In genomic region chr8:107576702-107577101, GRCm38 (mm10) we compare ENCODE assay signal across 8 mouse cellular contexts. TPM values are rescaled to one million over a fixed set of nuclear protein-coding genes. Genes with fewer than 3 reads are reported as not detected.
DNase-seq lines count a peak whose midpoint lies in the region; ATAC-seq and TF ChIP-seq lines count a peak whose summit lies in the region.

No protein-coding gene starts in this region.

- peaks cover 2 to 4% of the 10 kb centered on the region in 2 experiments; a peak in 2 of 4 replicates for H3K4me1 ChIP-seq in heart, embryonic 14.5 days (ENCODE audit: control insufficient read depth in 2 of 2, insufficient read depth in 2 of 2, low read length in 2 of 2)
- peaks cover 25% of the 10 kb centered on the region for H3K4me1 ChIP-seq in liver, embryonic 12.5 days
- no peaks in the 10 kb centered on the region for H3K4me1 ChIP-seq in neural tube, embryonic 11.5 days (ENCODE audit: control insufficient read depth, insufficient read depth, low read length)

- peak; percentile 96 for DNase-seq in brain, embryonic 14.5 days (ENCODE audit: low read depth)
- DNase-seq in kidney, postnatal 10 days, result peak; percentile 93
- peak; percentile 91 for DNase-seq in neural tube, embryonic 11.5 days (ENCODE audit: low spot score)
- peak; percentile 71 for DNase-seq in telencephalon, adult 2 months (ENCODE audit: low read depth, low spot score)

- 0 out of 4 replicates have a peak overlapping the region, but pooled peaks of 1 of the 2 experiments have one; percentile 6 for H3K27ac ChIP-seq in heart, embryonic 14.5 days (replicated peaks in 1 of 2; ENCODE audit: control insufficient read depth in 1 of 2, insufficient read depth in 1 of 2, low read depth in 2 of 2, low read length in 2 of 2)
- H3K27ac ChIP-seq in liver, embryonic 12.5 days, result no peak overlapping the region
- no peak overlapping the region for H3K27ac ChIP-seq in neural tube, embryonic 11.5 days (ENCODE audit: low read depth, low read length)

- H3K27me3 ChIP-seq in heart, embryonic 14.5 days (ENCODE audit: control insufficient read depth, insufficient read depth, low read length), result no peaks in the 10 kb centered on the region
- H3K27me3 ChIP-seq in liver, embryonic 12.5 days (replicated peaks), result no peaks in the 10 kb centered on the region
- H3K27me3 ChIP-seq in neural tube, embryonic 11.5 days (ENCODE audit: control insufficient read depth, insufficient read depth, low read length), result no peaks in the 10 kb centered on the region

- no peak for TF ChIP-seq POLR2A in brain, embryonic 14.5 days (IDR thresholded peaks at IDR 0.05; ENCODE audit: borderline replicate concordance, extremely low read depth, insufficient read depth, insufficient read length, poor library complexity, severe bottlenecking)

- peak overlapping the region; percentile 15 to 28; a peak in 2 of 4 replicates for H3K4me3 ChIP-seq in heart, embryonic 14.5 days (ENCODE audit: control insufficient read depth in 1 of 2, insufficient read depth in 1 of 2, low read depth in 1 of 2, low read length in 2 of 2)
- 0 out of 2 replicates have a peak overlapping the region, but pooled peaks have one; percentile 12 for H3K4me3 ChIP-seq in liver, embryonic 12.5 days
- H3K4me3 ChIP-seq in neural tube, embryonic 11.5 days (ENCODE audit: low read depth, low read length), result no peak overlapping the region

- H3K9me3 ChIP-seq in heart, embryonic 14.5 days (ENCODE audit: control insufficient read depth, low read length), result no peaks in the 10 kb centered on the region
- no peaks in the 10 kb centered on the region for H3K9me3 ChIP-seq in liver, embryonic 12.5 days (replicated peaks)
- no peaks in the 10 kb centered on the region for H3K9me3 ChIP-seq in neural tube, embryonic 11.5 days (ENCODE audit: control insufficient read depth, low read length)

- peaks cover 36% of the 10 kb centered on the region for H3K36me3 ChIP-seq in heart, embryonic 14.5 days (ENCODE audit: control insufficient read depth, insufficient read depth, low read length)
- peaks cover 40% of the 10 kb centered on the region for H3K36me3 ChIP-seq in liver, embryonic 12.5 days
- H3K36me3 ChIP-seq in neural tube, embryonic 11.5 days (ENCODE audit: control insufficient read depth, insufficient read depth, low read length), result peaks cover 18% of the 10 kb centered on the region

- 10% methylated on average over 10 of the region's 10 CpGs for WGBS in heart, embryonic 14.5 days
- WGBS in liver, embryonic 12.5 days (ENCODE audit: insufficient replicate concordance), result 14% methylated on average over 10 of the region's 10 CpGs
- WGBS in neural tube, embryonic 11.5 days, result 14% methylated on average over 10 of the region's 10 CpGs

- H3K4me2 ChIP-seq in heart, embryonic 14.5 days (ENCODE audit: low read length), result peak overlapping the region; percentile 59
- H3K4me2 ChIP-seq in liver, embryonic 12.5 days, result peak overlapping the region; percentile 44
- H3K4me2 ChIP-seq in neural tube, embryonic 11.5 days (ENCODE audit: low read depth), result no peak overlapping the region

- H3K9ac ChIP-seq in heart, embryonic 14.5 days (ENCODE audit: low read length), result peak overlapping the region; percentile 68
- peak overlapping the region; percentile 49; the same call in 1 of the 2 replicates for H3K9ac ChIP-seq in liver, embryonic 12.5 days
- H3K9ac ChIP-seq in neural tube, embryonic 11.5 days (ENCODE audit: low read length), result peak overlapping the region; percentile 8; the same call in 1 of the 2 replicates

- peak; percentile 76 for ATAC-seq in CD4-positive, CD25-positive, alpha-beta regulatory T cell, adult 4 months
- ATAC-seq in erythroid progenitor cell, adult 5-6 weeks (replicated peaks; ENCODE audit: low FRiP score, poor library complexity, severe bottlenecking), result peak; percentile 72
- ATAC-seq in heart, embryonic 14.5 days (ENCODE audit: insufficient number of reproducible peaks, insufficient read depth, low FRiP score, low read depth), result no peak
- ATAC-seq in liver, embryonic 12.5 days, result peak; percentile 54; the same call in 1 of the 2 replicates
- ATAC-seq in neural tube, embryonic 11.5 days (ENCODE audit: insufficient read depth, low FRiP score, low TSS enrichment), result peak; percentile 45; the same call in 1 of the 2 replicates

- TF ChIP-seq CTCF in brain, embryonic 14.5 days (IDR thresholded peaks at IDR 0.05; ENCODE audit: borderline replicate concordance, extremely low read depth, insufficient read depth, insufficient read length), result peak; percentile 85

RNA-seq across cellular contexts. Expression of gene Psmd7, which starts 11.6 kb away (rescaled TPM):
- 100 to 1,000 TPM; 116 to 125 TPM for polyA plus RNA-seq in CD4-positive, CD25-positive, alpha-beta regulatory T cell, adult 4 months (2017; shearing (Covaris generic))
- 117 and 127 TPM in 2 replicates for polyA plus RNA-seq in brain, embryonic 14.5 days (2012; rRNA removed)
- 82.2 and 88.3 TPM in 2 replicates for total RNA-seq in erythroid progenitor cell, adult 5-6 weeks (2015; ENCODE audit: low replicate concordance)
- 36.8 and 56.7 TPM in 2 replicates for total RNA-seq in erythroid progenitor cell, adult 5-6 weeks (2017; ENCODE audit: low replicate concordance)
- polyA plus RNA-seq in heart, embryonic 14.5 days (2014; fragmentation: Nextera tagmentation; extraction: Ambion mirVana), result 176 and 179 TPM in 2 replicates
- 248 and 257 TPM in 2 replicates for polyA plus RNA-seq in liver, embryonic 12.5 days (2016; fragmentation: Nextera tagmentation; extraction: Ambion mirVana)
- 335 and 339 TPM in 2 replicates for polyA plus RNA-seq in neural tube, embryonic 11.5 days (2014; fragmentation: Nextera tagmentation; extraction: Ambion mirVana)

Comparison
In these comparisons a context has a peak if more than half of its experiments do, and no peak if none do; other contexts are left out.
1. H3K9ac ChIP-seq: peak in every context shown above with its lines; median percentile 68 in heart, embryonic 14.5 days; 49 in liver, embryonic 12.5 days; 8 in neural tube, embryonic 11.5 days.